Mouse (Mus musculus) liver, embryonic 14 days (tissue): ENCODE results near the gene Lrrc57. TPM values are rescaled to one million over a fixed set of nuclear protein-coding genes. Genes with fewer than 3 reads are reported as not detected.

Experiments used
- polyA plus RNA-seq: library from polyadenylated mRNA; depleted of rRNA; stranded (reverse); fragments of >200 nt; gene quantifications from 2 replicates; pipeline ENCODE4 v1.2.3, GENCODE M21; 2012; rRNA removed

Gene Lrrc57
- polyA plus RNA-seq: 7.2 and 9.4 TPM in 2 replicates

DNA sequence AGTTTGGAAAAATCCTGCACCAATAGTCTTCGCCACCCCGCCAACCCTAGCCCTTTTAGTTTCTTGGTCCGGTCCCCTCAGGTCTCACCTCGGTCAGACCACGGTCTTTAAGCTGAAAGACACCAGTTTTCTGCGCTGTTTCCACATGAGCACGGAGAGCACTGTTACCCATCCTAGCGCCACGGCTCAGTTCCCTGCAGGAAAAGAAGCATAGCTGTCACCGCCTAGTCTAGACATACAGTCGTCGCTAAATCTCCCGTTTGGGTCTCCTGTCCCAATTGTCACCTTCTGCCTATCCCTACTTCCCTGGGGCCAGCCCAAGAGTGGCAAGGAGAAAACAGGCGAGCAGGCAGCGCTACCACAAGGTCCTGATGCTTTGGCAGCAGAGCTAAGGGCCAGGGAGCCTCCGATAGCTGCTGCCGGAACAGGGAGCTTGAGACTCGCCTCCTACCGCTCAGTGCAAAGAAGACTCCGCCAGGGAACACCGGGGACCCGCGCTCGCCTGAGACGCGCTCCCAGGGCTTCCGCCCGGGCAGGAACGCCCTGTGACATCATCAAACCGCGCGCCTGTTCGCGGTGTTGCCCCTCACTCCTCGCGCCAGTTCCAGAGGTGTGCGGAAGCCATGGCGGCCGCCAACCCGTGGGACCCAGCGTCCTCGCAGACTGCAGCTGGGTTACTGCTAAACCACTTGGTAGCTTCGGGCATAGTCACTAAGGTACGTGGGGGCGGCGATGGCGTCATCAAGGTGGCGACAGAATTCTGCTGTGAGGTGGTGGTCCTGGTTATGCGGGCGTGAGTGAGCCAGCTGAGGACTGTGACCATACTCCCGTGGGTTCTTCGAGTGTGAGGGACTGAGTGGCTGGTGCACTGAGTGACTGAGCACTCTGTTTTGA, at the start of gene Lrrc57, which contains the start of gene Haus2:
Gene Lrrc57 (minus strand): TSS at position 691 of the 894 bp plus-strand sequence.
Gene Haus2 (plus strand): TSS at position 554 of the 894 bp plus-strand sequence.

DNA sequence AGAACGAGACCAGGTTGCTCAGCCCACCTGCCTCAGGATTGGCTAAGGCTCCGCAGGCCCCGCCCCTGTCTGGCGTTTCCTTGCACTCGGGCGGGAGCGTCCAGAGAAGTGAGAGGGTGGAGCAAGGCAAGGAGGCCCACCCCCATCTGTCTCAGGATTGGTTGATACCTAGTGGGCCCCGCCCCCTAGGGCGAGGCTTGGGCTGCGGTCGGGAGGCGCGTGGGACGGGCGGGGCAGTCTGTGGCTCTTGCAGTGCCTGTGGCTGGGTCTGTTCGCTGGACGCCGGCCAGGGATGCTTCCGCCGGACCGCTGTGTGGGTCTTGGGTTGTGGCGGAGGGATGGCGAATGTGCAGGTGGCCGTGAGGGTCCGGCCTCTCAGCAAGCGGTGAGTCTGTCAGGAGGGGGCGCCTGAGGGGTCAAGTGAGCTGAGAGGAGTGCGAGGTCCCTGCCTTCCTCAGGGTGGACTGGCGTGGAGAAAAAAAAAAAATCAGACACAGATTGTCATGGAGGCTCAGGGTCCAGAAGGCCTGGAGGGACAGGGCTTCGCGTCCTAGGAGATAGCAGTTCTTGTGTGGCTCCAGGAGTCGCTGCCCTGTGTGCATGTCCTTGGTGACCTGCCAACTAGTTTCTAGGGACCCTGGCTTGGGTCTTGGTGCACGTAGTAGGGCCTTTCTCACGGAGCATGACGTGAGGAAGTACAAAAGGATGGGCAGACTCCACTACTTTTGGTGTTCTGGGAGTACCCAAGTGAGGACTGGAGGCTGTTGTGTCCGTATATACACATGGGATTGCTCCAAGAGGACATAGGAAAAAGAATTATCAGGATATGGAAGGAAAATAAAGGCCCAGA, 19.8 kb upstream of the Lrrc57 start, which contains the start of gene Stard9:
Gene Stard9 (plus strand): TSS at position 236 of the 850 bp plus-strand sequence.

DNA sequence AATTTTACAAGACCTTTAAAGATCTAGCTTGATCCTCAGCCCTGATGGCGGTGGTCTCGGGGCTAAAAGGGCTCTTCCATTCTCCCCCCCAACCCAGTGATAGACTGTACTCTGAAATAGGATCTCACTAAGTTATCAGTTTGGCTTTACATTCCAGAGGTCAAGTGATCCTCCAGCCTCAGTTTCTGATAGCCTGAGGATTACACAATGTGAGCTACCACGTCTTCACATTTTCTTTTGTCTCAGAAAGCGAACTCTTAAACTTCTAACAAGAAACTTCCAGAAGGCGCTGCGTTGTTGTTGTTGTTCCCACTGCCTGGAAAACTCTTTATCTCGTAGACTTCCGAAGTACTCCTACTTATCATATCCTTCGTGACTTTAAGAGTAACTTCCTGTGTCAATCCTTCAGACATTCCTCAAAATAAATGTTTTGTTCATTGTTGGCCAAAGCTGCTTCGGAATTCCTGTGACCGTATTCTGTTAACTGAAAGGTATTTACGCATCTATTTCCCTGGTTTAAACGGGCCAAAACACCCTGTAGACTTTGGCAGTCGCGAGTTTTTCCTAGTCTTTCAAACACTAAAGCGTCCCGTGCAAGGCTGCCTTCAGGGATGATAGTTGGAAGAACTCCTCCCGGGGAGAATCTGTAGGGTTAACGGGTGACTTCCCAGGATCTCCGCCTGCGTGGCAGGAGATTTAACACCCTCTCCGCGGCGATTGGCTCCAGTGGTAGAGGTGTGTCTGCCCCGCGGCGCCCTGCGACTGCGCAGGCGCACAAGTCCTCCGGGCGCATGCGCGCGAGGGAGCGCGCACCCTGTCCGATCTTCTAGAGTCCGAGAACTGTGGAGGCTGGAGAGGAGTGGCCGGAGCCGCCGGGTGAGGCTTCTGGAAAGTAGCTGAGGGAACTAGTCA, 42.2 kb downstream of the Lrrc57 start, which contains the start of gene Snap23:
Gene Snap23 (plus strand): TSS at position 786 of the 912 bp plus-strand sequence.

DNA sequence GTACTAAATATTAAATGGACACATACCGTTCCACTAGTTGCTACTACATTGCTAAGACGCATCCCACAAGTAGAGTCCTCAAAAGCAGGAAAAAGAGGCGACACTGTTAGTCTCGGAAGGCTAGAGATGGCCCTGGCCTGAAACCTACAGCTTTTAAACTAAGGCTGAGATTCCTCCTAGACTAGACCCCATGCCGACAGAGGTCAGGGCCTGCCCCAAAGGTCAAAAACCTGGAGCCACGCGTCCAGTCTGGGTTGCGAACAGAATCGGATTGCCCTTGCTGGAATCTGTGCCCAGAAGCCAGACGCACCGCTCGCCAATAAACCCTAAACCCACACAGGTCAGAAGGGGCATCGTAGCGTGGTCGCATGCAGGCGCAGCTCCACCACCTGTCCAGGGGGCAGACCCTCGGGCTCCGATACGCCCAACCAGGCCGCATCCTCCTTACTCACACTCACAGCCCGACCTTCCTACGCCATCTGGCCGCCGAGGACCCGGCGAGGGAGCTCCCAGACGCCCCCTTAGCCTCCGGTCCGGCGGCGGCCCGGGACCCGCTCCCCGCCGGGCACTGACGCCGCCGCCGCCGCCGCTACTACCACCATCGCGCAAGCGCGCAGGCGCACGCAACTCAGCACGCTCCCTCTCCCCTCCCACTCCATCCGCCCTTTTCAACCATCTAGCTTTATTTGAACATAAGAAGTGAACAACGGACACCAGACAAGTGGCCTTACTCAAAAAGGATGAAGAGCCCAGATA, 45.9 kb downstream of the Lrrc57 start, which contains the start of gene Zfp106:
Gene Zfp106 (minus strand): TSS at position 609 of the 756 bp plus-strand sequence.

Other genes with a start within 250 kb of the Lrrc57 start
- 4.8 and 5.5 TPM in 2 replicates for gene Ganc, start 205.6 kb downstream of the Lrrc57 start, polyA plus RNA-seq
- 6.2 and 6.6 TPM in 2 replicates for gene Tmem87a, start 205.4 kb downstream of the Lrrc57 start, polyA plus RNA-seq
- 2.2 and 3.1 TPM in 2 replicates for gene Capn3, start 153.5 kb downstream of the Lrrc57 start, polyA plus RNA-seq
- 14.2 and 17.1 TPM in 2 replicates for gene Zfp106, start 45.7 kb downstream of the Lrrc57 start, polyA plus RNA-seq
- 17.0 and 19.9 TPM in 2 replicates for gene Snap23, start 41.8 kb downstream of the Lrrc57 start, polyA plus RNA-seq
- 8.2 and 9.5 TPM in 2 replicates for gene Haus2, start 137 bp downstream of the Lrrc57 start, polyA plus RNA-seq
- 1.4 and 1.6 TPM in 2 replicates for gene Stard9, start 19.6 kb upstream of the Lrrc57 start, polyA plus RNA-seq
- gene Cdan1, start 240.6 kb upstream of the Lrrc57 start, polyA plus RNA-seq: 11.7 and 14.3 TPM in 2 replicates
- 0.85 and 0.91 TPM in 2 replicates for gene Ttbk2, start 241.1 kb upstream of the Lrrc57 start, polyA plus RNA-seq